Mouse (Mus musculus) liver, adult (tissue): Measurements from ENCODE around the gene Serpinh1.

Experiments
- GATA4 ChIP-seq: IDR thresholded peaks from 2 replicates; pipeline ENCODE4 v1.6.1; 2014; ENCODE audit warnings: mild to moderate bottlenecking, low read length; ENCODE audit not compliant: insufficient replicate concordance

Gene Serpinh1

GRCm38 (mm10) chr7:99352526-99353400, at the start of gene Serpinh1:
TSS of gene Serpinh1 (minus strand) at chr7:99353239.
- TF ChIP-seq GATA4 = no peak

- no peak for TF ChIP-seq GATA4
These were observed 49.4 kb upstream of the Serpinh1 start for GRCm38 (mm10) chr7:99402477-99402876.

GRCm38 (mm10) chr7:99401373-99401772, 48.3 kb upstream of the Serpinh1 start:
- no peak for TF ChIP-seq GATA4

GRCm38 (mm10) chr7:99396994-99397659, 44.1 kb upstream of the Serpinh1 start:
- TF ChIP-seq GATA4 = no peak

- TF ChIP-seq GATA4 = no peak
These were observed 43.0 kb upstream of the Serpinh1 start for GRCm38 (mm10) chr7:99395908-99396616.

- TF ChIP-seq GATA4 = no peak
These were observed 42.3 kb upstream of the Serpinh1 start for GRCm38 (mm10) chr7:99395385-99395784.

GRCm38 (mm10) chr7:99393711-99394325, 40.8 kb upstream of the Serpinh1 start:
- TF ChIP-seq GATA4 = no peak

GRCm38 (mm10) chr7:99392696-99393095, 39.7 kb upstream of the Serpinh1 start:
- no peak for TF ChIP-seq GATA4

- TF ChIP-seq GATA4 = no peak
These were observed 37.5 kb upstream of the Serpinh1 start for GRCm38 (mm10) chr7:99390559-99390958.

- TF ChIP-seq GATA4 = no peak
These were observed 34.3 kb upstream of the Serpinh1 start for GRCm38 (mm10) chr7:99387356-99387755.

- no peak for TF ChIP-seq GATA4
These were observed 33.8 kb upstream of the Serpinh1 start for GRCm38 (mm10) chr7:99386811-99387210.

GRCm38 (mm10) chr7:99386030-99386429, 33.0 kb upstream of the Serpinh1 start:
- no peak for TF ChIP-seq GATA4

GRCm38 (mm10) chr7:99384101-99384611, 31.1 kb upstream of the Serpinh1 start:
- peak; percentile 59; the same call in 1 of the 2 replicates for TF ChIP-seq GATA4

- no peak for TF ChIP-seq GATA4
These were observed 30.2 kb upstream of the Serpinh1 start for GRCm38 (mm10) chr7:99383246-99383645.
